Mouse (Mus musculus): ENCODE data around the gene Trib3.

- TF ChIP-seq CTCF (IDR thresholded peaks at IDR 0.05; ENCODE audit: insufficient read depth, low read depth, low read length) (no peak), POLR2A (IDR thresholded peaks at IDR 0.05; ENCODE audit: insufficient read depth, low read depth, low read length) (no peak)
These were observed 7.0 kb downstream of the Trib3 start for GRCm38 (mm10) chr2:152336856-152337255.
